Mouse (Mus musculus) embryonic fibroblast, embryonic 13.5 days (primary cell): ENCODE measurements around the gene Hspb11.

Source experiments
- CTCF ChIP-seq: IDR thresholded peaks from 2 replicates; pipeline ENCODE4 v1.5.1; 2011; ENCODE audit warnings: mild to moderate bottlenecking, control low read depth, low read length, moderate library complexity, borderline replicate concordance; ENCODE audit not compliant: insufficient read depth
- POLR2A ChIP-seq: IDR thresholded peaks from 2 replicates; pipeline ENCODE4 v1.6.1; 2011; ENCODE audit warnings: low read depth, mild to moderate bottlenecking, control low read depth, low read length, moderate library complexity

DNA sequence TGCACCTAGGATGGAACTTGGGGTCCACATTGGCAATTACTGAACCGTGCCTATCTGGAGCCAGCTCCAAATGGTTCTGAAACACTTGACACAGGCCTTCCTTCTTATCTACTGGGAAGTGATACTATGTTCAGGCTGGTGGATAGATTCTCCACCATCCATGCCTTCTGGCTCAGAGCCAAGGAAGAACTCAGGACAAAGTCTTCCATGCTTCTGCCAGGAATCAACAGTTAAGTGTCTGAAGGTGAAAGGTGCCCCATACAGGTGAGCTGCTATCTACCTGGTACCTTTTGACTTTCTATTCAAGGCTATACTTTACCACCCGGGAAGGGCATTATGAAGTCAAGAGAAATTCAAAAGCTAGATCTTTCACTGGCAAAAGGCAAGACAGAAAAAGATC lies 15.1 kb upstream of the Hspb11 start:
- TF ChIP-seq POLR2A: no peak
- no peak for TF ChIP-seq CTCF
